Mouse (Mus musculus): Measurements from ENCODE around the gene Lrrc10b. TPM values are rescaled to one million over a fixed set of nuclear protein-coding genes. Genes with fewer than 3 reads are reported as not detected.
A peak's percentile ranks its signal among the peaks of the same experiment; 100 is the strongest.

The Lrrc10b gene
- polyA plus RNA-seq, 1 experiment from 2014 or later: 12.5 TPM

DNA sequence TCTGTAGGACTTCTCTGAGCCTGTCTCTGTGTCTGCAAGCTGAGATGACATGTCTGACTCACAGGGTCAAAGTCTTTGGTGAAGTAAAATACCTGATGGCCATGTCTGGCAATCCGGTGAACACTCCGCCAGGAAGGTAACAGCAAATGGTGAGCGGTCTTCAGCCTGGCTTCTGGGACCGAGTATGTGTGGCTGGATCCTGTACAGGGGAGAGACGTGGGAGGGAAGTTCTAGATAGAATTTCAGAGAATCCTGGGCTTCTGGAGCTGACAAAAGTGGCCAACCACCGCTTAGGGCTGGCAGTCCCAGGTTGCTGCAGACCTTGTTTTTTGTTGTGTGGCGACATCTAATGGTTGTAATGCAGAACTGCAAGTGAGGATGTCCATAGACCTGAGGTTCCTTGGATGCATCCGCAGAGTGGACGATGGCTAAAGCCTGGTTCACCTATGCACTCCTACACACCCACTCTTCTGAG is 29.0 kb upstream of the Lrrc10b start:
- Histone ChIP-seq H3K9ac (ENCODE audit: low read depth, low read length) (no peak overlapping the region), H3K9me3 (ENCODE audit: control insufficient read depth) (no peaks in the 10 kb centered on the region), H3K4me3 (ENCODE audit: low read depth, low read length) (no peak overlapping the region), H3K36me3 (ENCODE audit: control insufficient read depth, insufficient read depth) (no peaks in the 10 kb centered on the region), H3K27me3 (replicated peaks; ENCODE audit: control insufficient read depth, insufficient read depth, low read length) (no peaks in the 10 kb centered on the region), H3K27ac (ENCODE audit: low read depth, low read length) (peak overlapping the region; percentile 73), H3K4me1 (replicated peaks; ENCODE audit: control insufficient read depth, insufficient read depth, low read length) (peaks cover 8% of the 10 kb centered on the region), H3K4me2 (replicated peaks; ENCODE audit: low read depth) (peak overlapping the region; percentile 51)
- ATAC-seq: peak; percentile 55
- TF ChIP-seq CTCF (IDR thresholded peaks at IDR 0.05; ENCODE audit: low read depth): peak; percentile 96
- 14% methylated on average over 9 of the region's 9 CpGs for WGBS

DNA sequence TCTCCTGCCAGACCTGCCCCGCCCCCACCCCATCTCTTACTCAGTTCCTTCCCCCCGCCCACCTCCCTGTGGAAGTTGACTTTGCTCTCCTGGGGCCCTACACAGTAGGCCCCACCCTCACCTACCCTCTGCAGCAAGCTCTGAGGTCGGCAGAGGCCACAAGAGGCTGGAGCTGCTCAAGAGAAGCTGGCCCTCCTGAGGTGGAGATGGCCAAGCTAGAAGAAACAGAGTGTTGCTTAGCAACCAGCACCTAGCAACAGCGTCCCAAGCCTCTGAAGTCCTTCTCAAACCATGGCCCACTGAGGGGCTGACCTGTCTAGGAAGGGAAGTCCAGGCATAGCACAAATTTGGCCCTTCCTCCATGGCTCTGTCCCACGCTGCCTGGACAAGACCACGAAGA is 25.4 kb upstream of the Lrrc10b start, which contains the start of gene Ppp1r32:
Gene Ppp1r32 (minus strand): TSS at position 226 of the 400 bp plus-strand sequence.
- no peaks in the 10 kb centered on the region for H3K9me3 ChIP-seq (ENCODE audit: control insufficient read depth)
- WGBS: 27% methylated on average over 6 of the region's 6 CpGs
- no peaks in the 10 kb centered on the region for H3K27me3 ChIP-seq (replicated peaks; ENCODE audit: control insufficient read depth, insufficient read depth, low read length)
- H3K4me1 ChIP-seq (replicated peaks; ENCODE audit: control insufficient read depth, insufficient read depth, low read length): peaks cover 8% of the 10 kb centered on the region
- H3K27ac ChIP-seq (ENCODE audit: low read depth, low read length): peak within 1 kb of the TSS; percentile 78
- peak; percentile 61 for ATAC-seq
- peak within 1 kb of the TSS; percentile 31 for H3K9ac ChIP-seq (ENCODE audit: low read depth, low read length)
- H3K4me2 ChIP-seq (replicated peaks; ENCODE audit: low read depth): peak within 1 kb of the TSS; percentile 18
- H3K36me3 ChIP-seq (ENCODE audit: control insufficient read depth, insufficient read depth): no peaks in the 10 kb centered on the region
- H3K4me3 ChIP-seq (ENCODE audit: low read depth, low read length): no peak within 1 kb of the TSS
- TF ChIP-seq CTCF (IDR thresholded peaks at IDR 0.05; ENCODE audit: low read depth): peak; percentile 24; the same call in 1 of the 2 replicates

GRCm38 (mm10) chr19:10479541-10479940 is 22.3 kb upstream of the Lrrc10b start:
- TF ChIP-seq CTCF (IDR thresholded peaks at IDR 0.05; ENCODE audit: low read depth): no peak
- Histone ChIP-seq H3K9me3 (ENCODE audit: control insufficient read depth) (no peaks in the 10 kb centered on the region), H3K27ac (ENCODE audit: low read depth, low read length) (peak overlapping the region; percentile 62), H3K4me2 (replicated peaks; ENCODE audit: low read depth) (no peak overlapping the region), H3K27me3 (replicated peaks; ENCODE audit: control insufficient read depth, insufficient read depth, low read length) (no peaks in the 10 kb centered on the region), H3K9ac (ENCODE audit: low read depth, low read length) (no peak overlapping the region), H3K4me1 (replicated peaks; ENCODE audit: control insufficient read depth, insufficient read depth, low read length) (peaks cover 8% of the 10 kb centered on the region), H3K4me3 (ENCODE audit: low read depth, low read length) (no peak overlapping the region), H3K36me3 (ENCODE audit: control insufficient read depth, insufficient read depth) (no peaks in the 10 kb centered on the region)
- peak; percentile 90 for ATAC-seq
- 24% methylated on average over 4 of the region's 4 CpGs for WGBS

- Histone ChIP-seq H3K27ac (ENCODE audit: low read depth, low read length) (no peak overlapping the region), H3K36me3 (ENCODE audit: control insufficient read depth, insufficient read depth) (no peaks in the 10 kb centered on the region), H3K9me3 (ENCODE audit: control insufficient read depth) (no peaks in the 10 kb centered on the region), H3K4me1 (replicated peaks; ENCODE audit: control insufficient read depth, insufficient read depth, low read length) (no peaks in the 10 kb centered on the region), H3K9ac (ENCODE audit: low read depth, low read length) (no peak overlapping the region), H3K4me3 (ENCODE audit: low read depth, low read length) (no peak overlapping the region), H3K4me2 (replicated peaks; ENCODE audit: low read depth) (no peak overlapping the region), H3K27me3 (replicated peaks; ENCODE audit: control insufficient read depth, insufficient read depth, low read length) (no peaks in the 10 kb centered on the region)
- WGBS: 24% methylated on average over 6 of the region's 6 CpGs
- TF ChIP-seq CTCF (IDR thresholded peaks at IDR 0.05; ENCODE audit: low read depth): peak; percentile 32
- no peak for ATAC-seq
Observed at GRCm38 (mm10) chr19:10473779-10474178, 16.5 kb upstream of the Lrrc10b start.

- Histone ChIP-seq H3K4me3 (ENCODE audit: low read depth, low read length) (no peak overlapping the region), H3K4me1 (replicated peaks; ENCODE audit: control insufficient read depth, insufficient read depth, low read length) (no peaks in the 10 kb centered on the region), H3K9ac (ENCODE audit: low read depth, low read length) (no peak overlapping the region), H3K36me3 (ENCODE audit: control insufficient read depth, insufficient read depth) (no peaks in the 10 kb centered on the region), H3K4me2 (replicated peaks; ENCODE audit: low read depth) (no peak overlapping the region), H3K27ac (ENCODE audit: low read depth, low read length) (no peak overlapping the region), H3K27me3 (replicated peaks; ENCODE audit: control insufficient read depth, insufficient read depth, low read length) (no peaks in the 10 kb centered on the region), H3K9me3 (ENCODE audit: control insufficient read depth) (no peaks in the 10 kb centered on the region)
- TF ChIP-seq CTCF (IDR thresholded peaks at IDR 0.05; ENCODE audit: low read depth): no peak
- ATAC-seq: no peak
- WGBS: 72% methylated on average over 3 of the region's 3 CpGs
Observed at GRCm38 (mm10) chr19:10472958-10473357, 15.7 kb upstream of the Lrrc10b start.

DNA sequence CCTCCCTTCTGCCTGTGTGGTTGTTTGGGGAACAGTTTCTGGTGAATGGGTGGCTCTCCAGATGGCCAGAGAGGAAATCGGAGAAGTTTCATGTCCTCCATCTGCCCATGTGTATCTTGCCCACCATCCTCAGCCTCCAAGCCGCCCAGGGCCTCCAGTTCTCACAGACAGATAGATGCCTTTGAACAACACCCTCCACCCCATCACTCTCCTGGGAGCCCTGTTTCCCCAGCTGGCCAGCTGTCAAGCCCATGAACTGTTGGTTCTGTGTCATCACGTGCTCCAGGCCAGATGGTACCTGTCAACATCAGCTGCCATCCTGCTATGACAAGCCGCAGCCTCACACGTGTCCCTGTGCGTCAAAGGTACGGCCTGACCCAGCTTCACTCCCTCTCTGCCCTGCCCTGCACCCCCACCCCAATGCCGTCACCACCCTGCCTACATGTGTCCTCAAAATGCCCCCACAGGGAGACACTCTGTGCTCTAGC is 11.9 kb upstream of the Lrrc10b start:
- Histone ChIP-seq H3K27me3 (replicated peaks; ENCODE audit: control insufficient read depth, insufficient read depth, low read length) (no peaks in the 10 kb centered on the region), H3K36me3 (ENCODE audit: control insufficient read depth, insufficient read depth) (no peaks in the 10 kb centered on the region), H3K4me2 (replicated peaks; ENCODE audit: low read depth) (no peak overlapping the region), H3K4me1 (replicated peaks; ENCODE audit: control insufficient read depth, insufficient read depth, low read length) (no peaks in the 10 kb centered on the region), H3K27ac (ENCODE audit: low read depth, low read length) (no peak overlapping the region), H3K9ac (ENCODE audit: low read depth, low read length) (no peak overlapping the region), H3K9me3 (ENCODE audit: control insufficient read depth) (no peaks in the 10 kb centered on the region), H3K4me3 (ENCODE audit: low read depth, low read length) (no peak overlapping the region)
- TF ChIP-seq CTCF (IDR thresholded peaks at IDR 0.05; ENCODE audit: low read depth): no peak
- WGBS: 48% methylated on average over 8 of the region's 8 CpGs
- ATAC-seq: 0 out of 2 replicates have a peak, but pooled peaks have one; percentile 25
